Mouse (Mus musculus): ENCODE measurements around the gene Ggt1. TPM values are rescaled to one million over a fixed set of nuclear protein-coding genes. Genes with fewer than 3 reads are reported as not detected.

Ggt1 gene
- polyA plus RNA-seq, 1 experiment from 2014 or later: 1.8 TPM

DNA sequence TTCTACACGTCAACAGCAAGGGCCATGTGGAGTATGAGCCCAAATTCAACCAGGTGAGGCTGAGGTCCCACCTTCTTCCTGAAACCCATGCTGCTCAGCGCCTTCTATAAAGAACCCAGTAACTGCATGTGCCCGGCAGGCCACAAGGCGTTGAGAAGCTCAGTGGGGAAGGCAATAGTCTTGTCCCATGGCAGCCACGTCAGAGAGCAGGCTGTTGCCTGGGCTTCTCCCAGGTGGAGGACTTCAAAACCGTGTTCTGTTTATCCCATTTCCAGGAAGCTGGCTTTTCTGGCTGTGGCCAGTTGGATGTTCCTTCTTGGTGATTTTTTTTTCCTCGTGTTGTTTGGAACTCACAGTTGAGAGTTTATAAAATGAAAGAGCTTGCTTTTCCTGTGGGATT lies 49.1 kb downstream of the Ggt1 start:
- 68% methylated on average over 7 of the region's 7 CpGs for WGBS
- ATAC-seq (ENCODE audit: low FRiP score, low read depth): no peak
- H3K9ac ChIP-seq: no peak overlapping the region
- no peak overlapping the region for H3K4me3 ChIP-seq
- H3K4me2 ChIP-seq (replicated peaks): no peak overlapping the region
- H3K27me3 ChIP-seq (replicated peaks): no peaks in the 10 kb centered on the region
- H3K36me3 ChIP-seq: no peaks in the 10 kb centered on the region
- no peaks in the 10 kb centered on the region for H3K4me1 ChIP-seq
- H3K9me3 ChIP-seq: no peaks in the 10 kb centered on the region
- H3K27ac ChIP-seq: no peak overlapping the region

DNA sequence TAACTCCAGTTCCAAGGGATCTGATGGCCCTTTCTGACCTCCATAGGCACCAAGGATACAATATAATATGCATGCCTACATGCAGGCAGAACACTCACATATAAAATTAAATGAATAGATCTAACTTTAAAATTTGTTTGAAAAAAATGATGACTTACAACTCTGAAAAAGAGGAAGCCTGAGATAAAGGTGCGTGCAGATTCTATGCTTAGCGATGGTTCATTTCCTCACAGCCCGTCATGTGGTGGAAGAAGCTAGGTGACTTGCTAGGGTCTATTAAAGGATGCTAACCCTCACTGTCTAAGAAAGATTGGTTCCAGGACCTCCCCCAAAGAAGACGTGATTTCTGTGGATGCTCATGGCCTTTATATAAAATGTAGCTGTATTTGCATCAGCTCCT lies 54.6 kb downstream of the Ggt1 start:
- Histone ChIP-seq H3K27ac (no peak overlapping the region), H3K4me3 (no peak overlapping the region)
- 92% methylated on average over 4 of the region's 4 CpGs for WGBS

DNA sequence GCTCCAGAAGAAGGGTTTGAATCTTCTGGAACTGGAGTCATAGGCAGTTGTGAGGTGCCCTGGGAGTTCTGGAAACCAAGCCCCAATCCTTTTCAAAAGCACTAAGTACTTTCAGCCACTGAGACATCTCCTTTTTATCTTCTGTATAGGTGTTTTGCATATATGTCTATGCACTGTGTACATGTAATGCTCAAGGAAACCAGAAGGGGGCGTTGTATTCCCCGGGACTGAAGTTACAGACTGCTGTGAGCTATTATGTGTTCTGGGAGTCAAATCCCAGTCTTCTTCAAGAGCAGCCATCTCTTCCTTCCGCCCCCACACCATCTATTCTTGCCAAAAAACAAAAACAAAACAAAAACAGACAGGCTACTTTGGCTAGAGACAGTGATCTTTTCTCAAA lies 59.4 kb downstream of the Ggt1 start:
- Histone ChIP-seq H3K9ac (no peak overlapping the region), H3K27me3 (replicated peaks) (no peaks in the 10 kb centered on the region), H3K27ac (no peak overlapping the region), H3K4me2 (replicated peaks) (no peak overlapping the region), H3K4me3 (no peak overlapping the region), H3K4me1 (no peaks in the 10 kb centered on the region), H3K9me3 (no peaks in the 10 kb centered on the region), H3K36me3 (no peaks in the 10 kb centered on the region)
- 56% methylated on average over 3 of the region's 3 CpGs for WGBS
- no peak for ATAC-seq (ENCODE audit: low FRiP score, low read depth)

More for the DNA sequence above, 54.6 kb downstream of the Ggt1 start:
- no peak overlapping the region for H3K9ac ChIP-seq
- H3K27me3 ChIP-seq (replicated peaks): no peaks in the 10 kb centered on the region
- no peaks in the 10 kb centered on the region for H3K9me3 ChIP-seq
- H3K4me1 ChIP-seq: no peaks in the 10 kb centered on the region
- no peaks in the 10 kb centered on the region for H3K36me3 ChIP-seq
- ATAC-seq (ENCODE audit: low FRiP score, low read depth): no peak
- H3K4me2 ChIP-seq (replicated peaks): no peak overlapping the region

DNA sequence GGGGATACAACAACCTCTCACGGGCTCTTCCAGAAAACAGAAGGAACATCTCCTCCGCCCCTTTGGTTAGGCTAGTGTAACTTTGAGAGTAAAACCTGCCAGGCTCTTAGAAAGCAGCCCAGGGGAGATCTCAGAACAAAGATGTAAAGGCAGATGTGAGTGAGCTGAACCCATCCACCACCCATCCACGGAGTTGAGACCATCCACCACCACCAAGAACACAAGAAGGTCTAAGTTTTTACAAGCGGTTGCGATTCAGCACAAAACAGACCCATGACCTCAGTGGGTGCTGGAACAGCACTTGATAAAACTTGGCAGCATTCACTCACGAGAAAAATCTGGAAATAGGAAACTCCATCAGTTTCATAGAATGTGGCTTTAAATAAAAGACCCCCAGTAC lies 64.5 kb downstream of the Ggt1 start:
- H3K27ac ChIP-seq: no peak overlapping the region
- ATAC-seq (ENCODE audit: low FRiP score, low read depth): no peak
- no peaks in the 10 kb centered on the region for H3K4me1 ChIP-seq
- no peak overlapping the region for H3K9ac ChIP-seq
- H3K9me3 ChIP-seq: no peaks in the 10 kb centered on the region
- H3K36me3 ChIP-seq: no peaks in the 10 kb centered on the region
- H3K4me3 ChIP-seq: no peak overlapping the region
- H3K4me2 ChIP-seq (replicated peaks): no peak overlapping the region
- 68% methylated on average over 6 of the region's 6 CpGs for WGBS
- H3K27me3 ChIP-seq (replicated peaks): no peaks in the 10 kb centered on the region

DNA sequence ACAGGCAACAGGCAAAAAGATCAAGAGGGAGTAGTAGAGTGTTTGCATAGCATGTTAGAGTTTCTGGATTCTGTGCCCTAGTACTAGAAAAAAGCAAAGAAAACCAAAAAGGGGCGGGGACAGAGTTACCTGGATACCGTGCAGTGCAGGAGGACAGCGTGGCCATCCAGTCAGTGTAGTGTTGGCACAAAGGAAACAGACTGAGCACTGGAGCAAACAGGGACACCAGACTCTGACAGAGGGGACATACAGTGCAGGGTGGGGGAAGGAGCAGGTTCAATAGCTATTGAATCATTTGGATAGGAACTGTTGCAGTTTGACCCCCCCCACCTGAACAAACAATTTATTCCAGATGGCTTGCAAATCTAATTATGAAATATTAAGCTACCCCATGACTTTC lies 65.6 kb downstream of the Ggt1 start:
- Histone ChIP-seq H3K27ac (no peak overlapping the region), H3K27me3 (replicated peaks) (no peaks in the 10 kb centered on the region), H3K4me3 (no peak overlapping the region), H3K36me3 (no peaks in the 10 kb centered on the region), H3K9ac (no peak overlapping the region), H3K4me2 (replicated peaks) (no peak overlapping the region), H3K9me3 (no peaks in the 10 kb centered on the region), H3K4me1 (no peaks in the 10 kb centered on the region)
- no peak for ATAC-seq (ENCODE audit: low FRiP score, low read depth)
- WGBS: 77% methylated on average over 3 of the region's 3 CpGs

DNA sequence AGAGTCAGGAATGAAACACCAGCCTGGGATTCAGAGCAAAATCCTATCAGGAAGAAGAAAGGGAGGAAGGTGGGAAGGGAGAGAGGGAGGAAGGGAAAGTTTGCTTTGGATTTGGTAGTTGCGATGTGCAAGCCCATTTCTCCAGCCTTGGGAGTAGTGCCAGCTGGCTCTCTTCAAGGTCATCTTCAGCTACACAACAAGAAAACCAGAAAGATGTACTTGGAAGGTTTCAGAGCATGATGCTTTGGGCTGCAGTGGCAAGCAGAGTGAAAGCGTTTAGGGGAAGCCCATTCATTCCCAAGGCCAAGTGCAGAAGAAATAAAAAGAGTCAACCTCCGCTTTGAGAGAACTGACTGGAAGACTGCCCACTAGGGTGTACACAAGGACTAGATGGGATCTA lies 66.1 kb downstream of the Ggt1 start:
- H3K4me2 ChIP-seq (replicated peaks): no peak overlapping the region
- no peak overlapping the region for H3K27ac ChIP-seq
- no peak overlapping the region for H3K4me3 ChIP-seq
- ATAC-seq (ENCODE audit: low FRiP score, low read depth): no peak
- no peaks in the 10 kb centered on the region for H3K4me1 ChIP-seq
- no peaks in the 10 kb centered on the region for H3K9me3 ChIP-seq
- H3K27me3 ChIP-seq (replicated peaks): no peaks in the 10 kb centered on the region
- no peaks in the 10 kb centered on the region for H3K36me3 ChIP-seq
- WGBS: 86% methylated on average over 3 of the region's 3 CpGs
- no peak overlapping the region for H3K9ac ChIP-seq

DNA sequence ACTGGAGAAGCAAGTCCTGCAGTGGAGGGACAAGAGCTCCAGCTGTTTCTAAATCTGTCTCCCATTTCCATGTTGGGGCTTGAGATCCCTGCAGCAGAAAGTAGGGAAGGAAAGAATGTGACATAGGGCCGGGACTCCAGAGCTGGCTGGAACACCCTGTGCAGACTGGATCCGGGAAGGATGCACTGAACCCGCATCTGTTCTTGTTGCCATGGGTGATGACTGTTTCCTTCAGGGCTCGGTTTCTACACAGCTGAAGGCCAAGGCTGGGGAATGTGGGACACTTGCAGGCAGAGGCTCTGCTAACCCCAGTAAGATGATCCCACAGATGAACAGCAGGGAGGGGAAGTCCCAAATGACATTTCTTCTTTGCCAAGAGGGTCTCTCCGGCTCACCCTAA lies 71.2 kb downstream of the Ggt1 start:
- ATAC-seq (ENCODE audit: low FRiP score, low read depth): no peak
- Histone ChIP-seq H3K27ac (no peak overlapping the region), H3K4me2 (replicated peaks) (no peak overlapping the region), H3K27me3 (replicated peaks) (no peaks in the 10 kb centered on the region), H3K4me3 (no peak overlapping the region), H3K4me1 (no peaks in the 10 kb centered on the region), H3K9me3 (no peaks in the 10 kb centered on the region), H3K36me3 (no peaks in the 10 kb centered on the region), H3K9ac (no peak overlapping the region)
- 59% methylated on average over 5 of the region's 5 CpGs for WGBS

DNA sequence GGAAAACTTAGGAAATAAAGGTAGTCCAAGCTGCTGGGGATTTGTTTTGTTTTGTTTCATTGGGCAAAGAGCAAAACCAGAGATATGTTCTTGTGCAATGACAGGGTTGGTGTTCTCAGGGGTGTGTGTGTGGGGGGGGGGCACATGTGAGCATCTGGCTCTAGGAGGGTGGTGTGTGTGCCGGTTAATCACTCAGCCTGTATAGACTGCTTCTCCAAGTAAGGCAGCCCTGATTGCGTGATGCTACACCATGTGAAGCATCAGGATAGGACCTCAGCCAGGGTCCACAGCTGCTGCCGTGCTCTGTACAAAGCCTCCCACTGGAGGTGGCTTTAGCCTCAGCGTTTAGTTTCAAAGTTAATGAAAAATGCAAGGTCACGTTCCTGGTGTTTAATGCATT lies 71.6 kb downstream of the Ggt1 start:
- H3K4me1 ChIP-seq: no peaks in the 10 kb centered on the region
- no peak for ATAC-seq (ENCODE audit: low FRiP score, low read depth)
- H3K27me3 ChIP-seq (replicated peaks): no peaks in the 10 kb centered on the region
- no peaks in the 10 kb centered on the region for H3K36me3 ChIP-seq
- H3K9ac ChIP-seq: no peak overlapping the region
- no peaks in the 10 kb centered on the region for H3K9me3 ChIP-seq
- H3K27ac ChIP-seq: no peak overlapping the region
- H3K4me2 ChIP-seq (replicated peaks): no peak overlapping the region
- 77% methylated on average over 5 of the region's 5 CpGs for WGBS
- H3K4me3 ChIP-seq: no peak overlapping the region

DNA sequence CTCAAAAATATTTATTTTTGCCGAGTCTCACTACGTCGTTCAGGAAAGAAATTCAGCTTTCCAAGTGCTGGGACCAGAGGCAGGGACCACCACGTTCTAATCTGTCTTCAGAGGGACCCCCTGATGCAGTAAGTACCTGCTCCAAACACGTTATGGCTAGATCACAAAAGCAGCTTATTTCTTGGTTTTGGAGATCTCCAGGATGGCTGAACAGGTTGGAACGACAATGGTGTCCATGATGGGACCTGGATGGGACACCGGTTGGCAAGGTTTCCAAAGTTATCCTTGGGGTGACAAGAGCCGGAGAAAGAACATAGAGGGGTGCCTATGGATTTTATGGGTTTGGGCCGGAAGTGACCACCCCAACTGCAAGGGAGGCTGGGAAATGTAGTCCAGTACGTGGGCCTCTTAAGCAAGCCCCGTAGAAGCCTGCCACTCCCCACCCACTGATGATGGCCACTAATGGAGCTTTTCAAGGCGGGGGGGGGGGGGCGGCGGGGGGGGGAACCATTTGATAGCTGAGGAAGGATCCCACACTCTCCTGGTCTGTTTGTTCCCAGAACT lies 72.3 kb downstream of the Ggt1 start:
- H3K36me3 ChIP-seq: no peaks in the 10 kb centered on the region
- no peaks in the 10 kb centered on the region for H3K9me3 ChIP-seq
- H3K4me1 ChIP-seq: no peaks in the 10 kb centered on the region
- H3K27ac ChIP-seq: no peak overlapping the region
- no peak overlapping the region for H3K9ac ChIP-seq
- no peak overlapping the region for H3K4me3 ChIP-seq
- 74% methylated on average over 14 of the region's 14 CpGs for WGBS
- no peak overlapping the region for H3K4me2 ChIP-seq (replicated peaks)
- no peaks in the 10 kb centered on the region for H3K27me3 ChIP-seq (replicated peaks)
- no peak for ATAC-seq (ENCODE audit: low FRiP score, low read depth)

DNA sequence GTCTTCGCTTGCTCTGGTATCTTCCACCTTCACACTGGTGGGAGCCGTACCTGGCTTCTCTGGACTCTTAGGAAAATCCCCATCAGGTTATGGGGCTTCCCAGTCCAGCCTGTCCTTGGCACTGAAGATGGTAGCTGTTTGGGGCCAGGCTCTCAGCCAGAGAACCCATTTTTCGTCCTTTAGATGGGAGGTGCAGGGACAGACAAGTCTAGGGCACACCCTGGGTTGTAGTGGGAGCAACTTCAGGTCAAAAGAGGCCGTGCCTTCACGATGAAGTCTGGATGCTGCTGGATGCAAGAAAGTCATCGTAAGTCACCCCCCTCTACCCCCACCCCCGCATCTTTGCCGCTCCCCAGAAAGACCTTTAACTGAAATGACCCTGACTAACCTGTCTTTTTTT lies 73.2 kb downstream of the Ggt1 start:
- Histone ChIP-seq H3K4me1 (no peaks in the 10 kb centered on the region), H3K4me2 (replicated peaks) (no peak overlapping the region), H3K9ac (no peak overlapping the region), H3K4me3 (no peak overlapping the region), H3K36me3 (no peaks in the 10 kb centered on the region), H3K27ac (no peak overlapping the region), H3K27me3 (replicated peaks) (no peaks in the 10 kb centered on the region), H3K9me3 (no peaks in the 10 kb centered on the region)
- WGBS: 94% methylated on average over 8 of the region's 8 CpGs
- ATAC-seq (ENCODE audit: low FRiP score, low read depth): no peak

DNA sequence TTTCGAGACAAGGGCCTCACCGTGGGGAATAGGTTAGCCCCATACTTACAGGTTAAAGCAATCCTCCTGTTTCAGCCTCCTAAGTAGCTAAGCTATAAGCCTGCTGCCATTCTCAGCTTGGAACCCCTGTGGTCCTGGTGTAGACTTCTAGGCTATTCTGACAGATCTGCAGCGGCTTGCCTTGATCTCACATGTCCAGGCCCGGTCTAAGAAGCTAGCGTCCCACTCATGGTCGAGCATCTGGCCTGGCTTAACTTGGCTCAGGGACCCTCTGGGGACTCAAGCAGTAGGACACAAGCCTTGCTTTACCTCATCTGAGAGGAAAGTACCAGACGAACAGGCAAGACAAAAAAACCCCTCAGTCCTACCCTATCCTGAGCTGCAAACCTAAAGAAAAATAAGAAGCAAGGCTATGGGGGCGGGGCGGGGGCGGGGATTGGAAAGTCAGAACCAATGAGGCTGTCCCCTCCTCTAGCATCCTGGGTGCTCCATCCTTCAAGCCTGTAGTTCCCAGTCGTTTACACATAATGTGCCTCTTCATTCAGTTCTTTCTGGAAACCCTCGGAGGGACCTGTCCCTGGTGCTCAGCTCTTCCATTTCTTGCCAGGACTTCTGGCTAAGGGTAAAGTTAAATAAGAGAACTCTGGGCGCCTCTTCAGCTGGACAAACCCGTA lies 73.8 kb downstream of the Ggt1 start:
- Histone ChIP-seq H3K9ac (no peak overlapping the region), H3K27ac (no peak overlapping the region), H3K9me3 (no peaks in the 10 kb centered on the region), H3K36me3 (no peaks in the 10 kb centered on the region), H3K4me2 (replicated peaks) (no peak overlapping the region), H3K4me3 (no peak overlapping the region), H3K27me3 (replicated peaks) (no peaks in the 10 kb centered on the region), H3K4me1 (no peaks in the 10 kb centered on the region)
- WGBS: 72% methylated on average over 14 of the region's 14 CpGs
- ATAC-seq (ENCODE audit: low FRiP score, low read depth): no peak

DNA sequence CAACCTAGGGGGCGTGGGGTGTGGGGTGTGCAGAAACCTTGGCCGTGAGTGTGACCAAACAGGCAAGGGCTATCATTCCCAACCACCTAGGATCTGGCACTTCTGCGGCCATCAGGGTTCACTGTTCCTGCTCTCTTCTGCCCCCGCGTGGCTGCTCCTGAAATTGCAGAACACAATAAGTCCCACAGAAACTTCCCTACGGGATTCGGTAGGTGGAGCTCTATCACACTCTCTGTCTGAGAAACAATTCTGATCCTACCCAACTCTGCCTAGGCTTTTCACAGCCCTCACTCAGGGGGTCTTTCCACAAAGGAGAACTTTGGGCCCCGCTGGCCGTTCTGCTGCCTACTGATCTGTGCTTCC lies 74.3 kb downstream of the Ggt1 start:
- Histone ChIP-seq H3K9me3 (no peaks in the 10 kb centered on the region), H3K27me3 (replicated peaks) (no peaks in the 10 kb centered on the region), H3K4me2 (replicated peaks) (no peak overlapping the region), H3K9ac (no peak overlapping the region), H3K36me3 (no peaks in the 10 kb centered on the region), H3K27ac (no peak overlapping the region), H3K4me3 (no peak overlapping the region), H3K4me1 (no peaks in the 10 kb centered on the region)
- 4% methylated on average over 9 of the region's 9 CpGs for WGBS
- no peak for ATAC-seq (ENCODE audit: low FRiP score, low read depth)

Data from neural tube, embryonic 12.5 days (tissue).